Mouse (Mus musculus) limb, embryonic 11.5 days (tissue): Measurements from ENCODE around the gene Rpusd1. TPM values are rescaled to one million over a fixed set of nuclear protein-coding genes. Genes with fewer than 3 reads are reported as not detected.

Experiments used
- ATAC-seq: fragments of 200-750 bp; cut with Nextera tagmentation; 2 replicates; pipeline ENCODE4 v1.8.0; 2017; ENCODE audit warnings: low read depth; ENCODE audit not compliant: insufficient number of reproducible peaks, low FRiP score, low TSS enrichment
- DNase-seq: peaks from one replicate; pipeline ENCODE4 v3.0.0-alpha.2; 2015; ENCODE audit warnings: low spot score
- H3K27ac ChIP-seq: fragments of 300-500 bp; sonication (generic); replicated peaks from 2 replicates; pipeline ENCODE4 v1.5.1; 2014; ENCODE audit warnings: low read depth, mild to moderate bottlenecking, low read length
- H3K27me3 ChIP-seq: fragments of 300-500 bp; sonication (generic); 2 replicates; pipeline ENCODE4 v1.6.1; 2014; ENCODE audit warnings: mild to moderate bottlenecking, low read length, mixed read lengths; ENCODE audit not compliant: control insufficient read depth, insufficient read depth
- H3K36me3 ChIP-seq: fragments of 300-500 bp; sonication (generic); 2 replicates; pipeline ENCODE4 v1.6.1; 2014; ENCODE audit warnings: mild to moderate bottlenecking, low read length, moderate library complexity, mixed read lengths; ENCODE audit not compliant: control insufficient read depth, insufficient read depth
- H3K4me1 ChIP-seq: fragments of 300-500 bp; sonication (generic); 2 replicates; pipeline ENCODE4 v1.6.1; 2014; ENCODE audit warnings: low read length, mixed read lengths; ENCODE audit not compliant: control insufficient read depth, insufficient read depth
- H3K4me2 ChIP-seq: fragments of 300-500 bp; sonication (generic); 2 replicates; pipeline ENCODE4 v1.6.1; 2014; ENCODE audit warnings: low read depth, mild to moderate bottlenecking, moderate library complexity; ENCODE audit not compliant: severe bottlenecking
- H3K4me3 ChIP-seq: fragments of 300-500 bp; sonication (generic); 2 replicates; pipeline ENCODE4 v1.5.1; 2014; ENCODE audit warnings: low read depth, low read length
- H3K9ac ChIP-seq: fragments of 300-500 bp; sonication (generic); 2 replicates; pipeline ENCODE4 v1.6.1; 2014; ENCODE audit warnings: mild to moderate bottlenecking, low read length
- H3K9me3 ChIP-seq: fragments of 300-500 bp; sonication (generic); 2 replicates; pipeline ENCODE4 v1.6.1; 2016; ENCODE audit warnings: low read length; ENCODE audit not compliant: control insufficient read depth
- WGBS: fragments of 180-500 bp; shearing (Covaris S2); extraction: QIAGEN DNeasy Blood & Tissue Kit; methylation state at CpG from one replicate; pipeline ENCODE4 v1.1.7; 2014; 5-methylcytosine and 5-hydroxymethylcytosine counted together
- polyA plus RNA-seq: library from polyadenylated mRNA; unstranded; fragments of >200 nt; fragmentation: Nextera tagmentation; extraction: Ambion mirVana; gene quantifications from 2 replicates; pipeline ENCODE4 v1.2.1, GENCODE M21; 2014

Gene Rpusd1
- polyA plus RNA-seq, 1 experiment from 2014 or later = 23.4 TPM

GRCm38 (mm10) chr17:25700863-25701496 lies 26.5 kb upstream of the Rpusd1 start:
- no peaks in the 10 kb centered on the region for H3K36me3 ChIP-seq
- no peak overlapping the region for H3K4me2 ChIP-seq
- no peak for ATAC-seq

GRCm38 (mm10) chr17:25709994-25710393 lies 17.5 kb upstream of the Rpusd1 start:
- Histone ChIP-seq H3K9me3 (no peaks in the 10 kb centered on the region), H3K36me3 (no peaks in the 10 kb centered on the region), H3K9ac (no peak overlapping the region), H3K27ac (no peak overlapping the region), H3K4me2 (no peak overlapping the region), H3K4me3 (no peak overlapping the region), H3K4me1 (no peaks in the 10 kb centered on the region), H3K27me3 (no peaks in the 10 kb centered on the region)
- WGBS = 99% methylated on average over 2 of the region's 2 CpGs
- no peak for ATAC-seq
- no peak for DNase-seq

More at GRCm38 (mm10) chr17:25700863-25701496, 26.5 kb upstream of the Rpusd1 start:
- DNase-seq = no peak
- WGBS = 58% methylated on average over 9 of the region's 9 CpGs
- Histone ChIP-seq H3K4me1 (peaks cover 6% of the 10 kb centered on the region), H3K9ac (no peak overlapping the region), H3K9me3 (no peaks in the 10 kb centered on the region), H3K27me3 (no peaks in the 10 kb centered on the region), H3K27ac (no peak overlapping the region), H3K4me3 (no peak overlapping the region)

DNA sequence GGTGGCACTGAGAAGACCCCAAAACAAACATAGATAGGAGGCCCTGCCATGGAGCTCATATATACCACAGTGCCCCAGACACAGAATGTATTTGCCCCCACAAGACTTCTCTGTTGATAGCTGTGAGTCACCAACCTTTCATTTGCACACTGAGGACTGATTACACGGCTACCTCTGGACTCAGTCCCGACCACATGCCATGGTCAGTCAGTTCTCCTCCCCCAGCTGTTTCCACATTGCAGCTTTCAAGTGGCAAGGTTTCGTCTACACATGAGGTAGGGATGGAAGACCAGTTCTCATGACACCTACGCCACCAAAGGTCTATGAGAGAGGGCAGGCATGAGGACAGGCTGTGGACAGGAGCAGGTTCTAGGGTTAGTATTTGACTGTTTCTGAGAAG lies 16.3 kb upstream of the Rpusd1 start:
- DNase-seq = no peak
- H3K4me3 ChIP-seq = no peak overlapping the region
- H3K9ac ChIP-seq = no peak overlapping the region
- H3K4me1 ChIP-seq = no peaks in the 10 kb centered on the region
- no peaks in the 10 kb centered on the region for H3K36me3 ChIP-seq
- WGBS = 82% methylated on average over 4 of the region's 4 CpGs
- H3K27ac ChIP-seq = no peak overlapping the region
- no peaks in the 10 kb centered on the region for H3K9me3 ChIP-seq
- H3K4me2 ChIP-seq = no peak overlapping the region
- ATAC-seq = no peak
- no peaks in the 10 kb centered on the region for H3K27me3 ChIP-seq

DNA sequence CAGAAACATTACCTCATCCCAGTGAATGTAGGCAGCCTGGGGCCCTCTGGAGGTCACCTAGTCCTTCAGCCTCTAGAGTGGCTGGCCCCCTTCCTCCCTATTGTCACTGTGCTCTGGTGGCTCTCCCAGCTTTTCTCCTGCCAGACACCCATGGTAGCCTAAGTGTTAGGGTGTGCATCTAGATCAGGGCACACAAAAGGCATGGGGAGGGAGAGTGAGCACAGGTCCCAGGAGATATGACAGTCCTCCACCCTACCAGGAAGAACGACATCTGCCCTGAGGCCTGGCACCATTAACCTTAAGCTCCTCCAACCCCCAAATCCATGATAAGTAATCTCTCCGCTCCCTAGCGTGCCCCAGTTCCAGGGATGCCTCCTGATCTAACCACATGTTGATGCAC lies 11.8 kb upstream of the Rpusd1 start:
- H3K27me3 ChIP-seq = peaks cover 17% of the 10 kb centered on the region
- H3K4me1 ChIP-seq = peaks cover 10% of the 10 kb centered on the region; the same call in 1 of the 2 replicates
- no peak for DNase-seq
- no peak overlapping the region for H3K27ac ChIP-seq
- H3K4me3 ChIP-seq = no peak overlapping the region
- H3K4me2 ChIP-seq = no peak overlapping the region
- no peaks in the 10 kb centered on the region for H3K9me3 ChIP-seq
- peaks cover 5% of the 10 kb centered on the region for H3K36me3 ChIP-seq
- H3K9ac ChIP-seq = no peak overlapping the region
- no peak for ATAC-seq
- WGBS = 47% methylated on average over 3 of the region's 3 CpGs

- 6% methylated on average over 6 of the region's 6 CpGs for WGBS
- Histone ChIP-seq H3K4me2 (no peak overlapping the region), H3K27ac (no peak overlapping the region), H3K4me1 (peaks cover 10% of the 10 kb centered on the region; the same call in 1 of the 2 replicates), H3K27me3 (peaks cover 17% of the 10 kb centered on the region), H3K9me3 (no peaks in the 10 kb centered on the region), H3K36me3 (peaks cover 7% of the 10 kb centered on the region), H3K4me3 (no peak overlapping the region), H3K9ac (no peak overlapping the region)
- DNase-seq = peak; percentile 34
- ATAC-seq = no peak
Observed at GRCm38 (mm10) chr17:25716130-25716529, 11.3 kb upstream of the Rpusd1 start.

GRCm38 (mm10) chr17:25716711-25717637 lies 10.5 kb upstream of the Rpusd1 start, which contains the start of gene Gng13:
TSS of gene Gng13 (plus strand) at chr17:25717171.
- peak within 1 kb of the TSS; percentile 28 for H3K4me3 ChIP-seq
- peak within 1 kb of the TSS; percentile 73 for H3K4me2 ChIP-seq
- peaks cover 17% of the 10 kb centered on the region for H3K27me3 ChIP-seq
- no peaks in the 10 kb centered on the region for H3K9me3 ChIP-seq
- H3K4me1 ChIP-seq = peaks cover 10% of the 10 kb centered on the region; the same call in 1 of the 2 replicates
- WGBS = 1% methylated on average over 44 of the region's 45 CpGs
- ATAC-seq = no peak
- H3K9ac ChIP-seq = peak within 1 kb of the TSS; percentile 41
- DNase-seq = peak; percentile 48
- H3K36me3 ChIP-seq = peaks cover 11% of the 10 kb centered on the region
- H3K27ac ChIP-seq = no peak within 1 kb of the TSS

- H3K9ac ChIP-seq = peak overlapping the region; percentile 41
- H3K4me1 ChIP-seq = peaks cover 10% of the 10 kb centered on the region; the same call in 1 of the 2 replicates
- H3K36me3 ChIP-seq = peaks cover 13% of the 10 kb centered on the region
- no peak overlapping the region for H3K27ac ChIP-seq
- whole genome bisulfite sequencing = 16% methylated on average over 6 of the region's 6 CpGs
- H3K27me3 ChIP-seq = peaks cover 17% of the 10 kb centered on the region
- ATAC-seq (0 out of 2 replicates have a peak, but pooled peaks have one; percentile 22), DNase-seq (no peak)
- peak overlapping the region; percentile 28 for H3K4me3 ChIP-seq
- H3K4me2 ChIP-seq = peak overlapping the region; percentile 73
- H3K9me3 ChIP-seq = no peaks in the 10 kb centered on the region
Observed at GRCm38 (mm10) chr17:25717691-25718090, 9.8 kb upstream of the Rpusd1 start.

DNA sequence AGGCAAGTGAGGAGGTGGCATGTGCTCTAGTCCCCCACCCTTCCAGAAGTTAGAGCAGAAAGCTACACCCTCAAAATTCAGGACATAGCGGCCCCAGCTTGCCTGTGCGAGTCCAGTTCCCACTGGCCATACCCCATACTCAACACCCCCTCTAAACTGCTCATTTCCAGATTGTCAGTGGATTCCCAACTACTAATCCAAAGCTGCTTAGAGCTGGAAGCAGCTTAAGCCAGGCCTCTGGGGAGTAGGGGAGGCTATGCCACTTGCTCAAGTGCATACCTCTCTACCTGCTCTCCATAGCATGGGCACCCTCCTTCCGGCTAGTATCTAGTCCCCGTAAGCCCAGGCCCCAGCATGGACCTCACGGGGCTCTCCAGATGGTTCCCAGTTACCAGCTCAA lies 6.0 kb upstream of the Rpusd1 start:
- no peaks in the 10 kb centered on the region for H3K9me3 ChIP-seq
- ATAC-seq (no peak), DNase-seq (no peak)
- no peak overlapping the region for H3K9ac ChIP-seq
- WGBS = 95% methylated on average over 5 of the region's 5 CpGs
- no peak overlapping the region for H3K4me2 ChIP-seq
- peaks cover 15% of the 10 kb centered on the region for H3K27me3 ChIP-seq
- H3K36me3 ChIP-seq = peaks cover 18% of the 10 kb centered on the region
- H3K4me1 ChIP-seq = peaks cover 15% of the 10 kb centered on the region
- no peak overlapping the region for H3K27ac ChIP-seq
- H3K4me3 ChIP-seq = no peak overlapping the region
